Mouse (Mus musculus): ENCODE data around the gene Zfp386.

Gene Zfp386

GRCm38 (mm10) chr12:116094765-116095555, 47.4 kb downstream of the Zfp386 start:
- DNase-seq (ENCODE audit: low spot score): no peak

- DNase-seq (ENCODE audit: low spot score): no peak
These were observed 48.9 kb downstream of the Zfp386 start for GRCm38 (mm10) chr12:116096361-116096904.

- no peak for DNase-seq (ENCODE audit: low spot score)
These were observed 49.6 kb downstream of the Zfp386 start for GRCm38 (mm10) chr12:116097166-116097565.

- no peak for DNase-seq (ENCODE audit: low spot score)
These were observed 54.4 kb downstream of the Zfp386 start for GRCm38 (mm10) chr12:116101945-116102344.

- no peak for DNase-seq (ENCODE audit: low spot score)
These were observed 62.2 kb downstream of the Zfp386 start for GRCm38 (mm10) chr12:116109451-116110353.

- no peak for DNase-seq (ENCODE audit: low spot score)
These were observed 63.6 kb downstream of the Zfp386 start for GRCm38 (mm10) chr12:116111007-116111694.
